Mouse (Mus musculus) left cerebral cortex, postnatal 36 days (tissue): ENCODE measurements around the gene Elk3. TPM values are rescaled to one million over a fixed set of nuclear protein-coding genes. Genes with fewer than 3 reads are reported as not detected.
A peak's percentile ranks its signal among the peaks of the same experiment; 100 is the strongest.

Source experiments
- DNase-seq, 2 experiments: peaks; one replicate each; pipeline ENCODE4 v3.0.0; 2021 to 2022; ENCODE audit warnings: low spot score in 2 of 2, mixed read lengths in 1 of 2
- intact Hi-C: fragments of 180-260 bp; cut with DNase I; formaldehyde crosslinking; loops from one replicate; pipeline ENCODE4 v1.15.1; 2025
- total RNA-seq, 2 experiments: library from RNA; stranded (reverse); gene quantifications; 2 replicates each; pipeline ENCODE4 v1.2.3; 2021

The Elk3 gene
- total RNA-seq, 2 experiments from 2014 or later, result 9.4 to 11.4 TPM

- intact Hi-C loops, result no loop called here
- peak in 1 of 2 experiments; percentile 8 for DNase-seq
Measured at GRCm38 (mm10) chr10:93251426-93251825, 59.5 kb downstream of the Elk3 start.

- intact Hi-C loops, result no loop called here
- peak in 1 of 2 experiments; percentile 5 for DNase-seq
Measured at GRCm38 (mm10) chr10:93250436-93251317, 60.3 kb downstream of the Elk3 start.

GRCm38 (mm10) chr10:93249901-93250300 lies 61.0 kb downstream of the Elk3 start:
- intact Hi-C loops, result no loop called here
- peak in 1 of 2 experiments; percentile 12 for DNase-seq

GRCm38 (mm10) chr10:93248416-93248815 lies 62.5 kb downstream of the Elk3 start:
- DNase-seq, result peak in 1 of 2 experiments; percentile 4
- intact Hi-C loops, result no loop called here

GRCm38 (mm10) chr10:93247902-93248301 lies 63.0 kb downstream of the Elk3 start:
- peak in 1 of 2 experiments; percentile 18 for DNase-seq
- intact Hi-C loops, result no loop called here

GRCm38 (mm10) chr10:93247422-93247821 lies 63.5 kb downstream of the Elk3 start:
- intact Hi-C loops, result no loop called here

GRCm38 (mm10) chr10:93246185-93246920 lies 64.6 kb downstream of the Elk3 start:
- DNase-seq, result peak in 1 of 2 experiments; percentile 5
- intact Hi-C loops, result no loop called here

More at GRCm38 (mm10) chr10:93247422-93247821, 63.5 kb downstream of the Elk3 start:
- peak in 1 of 2 experiments; percentile 33 for DNase-seq

GRCm38 (mm10) chr10:93244209-93244705 lies 66.7 kb downstream of the Elk3 start:
- intact Hi-C loops, result loop anchor here (5.0 kb wide), 1 partner anchor 82 kb away; the partner anchor contains the start of gene Cdk17
- peak in 1 of 2 experiments; percentile 2 for DNase-seq

GRCm38 (mm10) chr10:93242861-93243260 lies 68.1 kb downstream of the Elk3 start:
- no peak for DNase-seq

GRCm38 (mm10) chr10:93242208-93242607 lies 68.7 kb downstream of the Elk3 start:
- intact Hi-C loops, result loop anchor here (5.0 kb wide), 1 partner anchor 80 kb away; the partner anchor contains the start of gene Cdk17
- peak in 1 of 2 experiments; percentile 2 for DNase-seq

More at GRCm38 (mm10) chr10:93242861-93243260, 68.1 kb downstream of the Elk3 start:
- intact Hi-C loops, result loop anchor here (5.0 kb wide), 1 partner anchor 81 kb away; the partner anchor contains the start of gene Cdk17

- intact Hi-C loops, result no loop called here
- no peak for DNase-seq
Measured at GRCm38 (mm10) chr10:93239201-93239806, 71.6 kb downstream of the Elk3 start.

- intact Hi-C loops, result no loop called here
- no peak for DNase-seq
Measured at GRCm38 (mm10) chr10:93234692-93235091, 76.2 kb downstream of the Elk3 start.

- intact Hi-C loops, result no loop called here
- no peak for DNase-seq
Measured at GRCm38 (mm10) chr10:93233665-93234194, 77.2 kb downstream of the Elk3 start.

GRCm38 (mm10) chr10:93231893-93232292 lies 79.0 kb downstream of the Elk3 start:
- no peak for DNase-seq
- intact Hi-C loops, result no loop called here

- intact Hi-C loops, result no loop called here
- DNase-seq, result no peak
Measured at GRCm38 (mm10) chr10:93231490-93231889, 79.4 kb downstream of the Elk3 start.

GRCm38 (mm10) chr10:93228401-93229007 lies 82.4 kb downstream of the Elk3 start:
- DNase-seq, result no peak
- intact Hi-C loops, result loop anchor here (10.0 kb wide), 1 partner anchor 154 kb away; no protein-coding TSS in a partner anchor

GRCm38 (mm10) chr10:93227921-93228320 lies 83.0 kb downstream of the Elk3 start:
- DNase-seq, result no peak
- intact Hi-C loops, result loop anchor here (10.0 kb wide), 1 partner anchor 153 kb away; no protein-coding TSS in a partner anchor

- DNase-seq, result no peak
- intact Hi-C loops, result loop anchor here (10.0 kb wide), 1 partner anchor 151 kb away; no protein-coding TSS in a partner anchor
Measured at GRCm38 (mm10) chr10:93225751-93226150, 85.2 kb downstream of the Elk3 start.
